Mouse (Mus musculus) frontal cortex, postnatal 14 days (tissue): Measurements from ENCODE around the gene Gm10198.

Experiments used
- DNase-seq, 2 experiments: peaks; one replicate each; pipeline ENCODE4 v3.0.0; 2022; ENCODE audit warnings: low spot score in 2 of 2

The Gm10198 gene

GRCm38 (mm10) chr13:111592485-111592884, at the start of gene Gm10198:
Gene Gm10198, plus strand, starts transcription at chr13:111592785.
- no peak for DNase-seq

- DNase-seq, result no peak
Measured at GRCm38 (mm10) chr13:111545286-111545685, 47.3 kb upstream of the Gm10198 start.

- no peak for DNase-seq
Measured at GRCm38 (mm10) chr13:111552769-111553168, 39.8 kb upstream of the Gm10198 start.

- DNase-seq, result no peak
Measured at GRCm38 (mm10) chr13:111553182-111553581, 39.4 kb upstream of the Gm10198 start.

GRCm38 (mm10) chr13:111553941-111554340, 38.6 kb upstream of the Gm10198 start:
- no peak for DNase-seq

GRCm38 (mm10) chr13:111555333-111555732, 37.3 kb upstream of the Gm10198 start:
- DNase-seq, result no peak

GRCm38 (mm10) chr13:111556375-111556774, 36.2 kb upstream of the Gm10198 start:
- DNase-seq, result no peak

GRCm38 (mm10) chr13:111560152-111560551, 32.4 kb upstream of the Gm10198 start:
- no peak for DNase-seq

- DNase-seq, result no peak
Measured at GRCm38 (mm10) chr13:111562595-111562994, 30.0 kb upstream of the Gm10198 start.

GRCm38 (mm10) chr13:111574196-111574595, 18.4 kb upstream of the Gm10198 start:
- DNase-seq, result no peak

- no peak for DNase-seq
Measured at GRCm38 (mm10) chr13:111577177-111577576, 15.4 kb upstream of the Gm10198 start.

- DNase-seq, result no peak
Measured at GRCm38 (mm10) chr13:111580054-111580453, 12.5 kb upstream of the Gm10198 start.

- no peak for DNase-seq
Measured at GRCm38 (mm10) chr13:111598111-111598510, 5.5 kb downstream of the Gm10198 start.

- no peak for DNase-seq
Measured at GRCm38 (mm10) chr13:111601383-111601782, 8.8 kb downstream of the Gm10198 start.

GRCm38 (mm10) chr13:111604826-111605225, 12.2 kb downstream of the Gm10198 start:
- DNase-seq, result no peak

GRCm38 (mm10) chr13:111616168-111617125, 23.9 kb downstream of the Gm10198 start:
- no peak for DNase-seq

GRCm38 (mm10) chr13:111620433-111620832, 27.8 kb downstream of the Gm10198 start:
- DNase-seq, result no peak

- DNase-seq, result no peak
Measured at GRCm38 (mm10) chr13:111622425-111622824, 29.8 kb downstream of the Gm10198 start.

- no peak for DNase-seq
Measured at GRCm38 (mm10) chr13:111623112-111623511, 30.5 kb downstream of the Gm10198 start.

- DNase-seq, result no peak
Measured at GRCm38 (mm10) chr13:111624115-111624514, 31.5 kb downstream of the Gm10198 start.

GRCm38 (mm10) chr13:111634163-111635160, 41.9 kb downstream of the Gm10198 start:
- DNase-seq, result no peak

- DNase-seq, result no peak
Measured at GRCm38 (mm10) chr13:111640319-111640718, 47.7 kb downstream of the Gm10198 start.
